Mouse (Mus musculus) natural killer cell, adult 2 months (primary cell): ENCODE results near the gene Rxfp2.
A peak's percentile ranks its signal among the peaks of the same experiment; 100 is the strongest.

Experiments used
- DNase-seq, 2 experiments: peaks; one replicate each; pipeline ENCODE4 v3.0.0; 2022; ENCODE audit warnings: low spot score in 2 of 2

Gene Rxfp2

DNA sequence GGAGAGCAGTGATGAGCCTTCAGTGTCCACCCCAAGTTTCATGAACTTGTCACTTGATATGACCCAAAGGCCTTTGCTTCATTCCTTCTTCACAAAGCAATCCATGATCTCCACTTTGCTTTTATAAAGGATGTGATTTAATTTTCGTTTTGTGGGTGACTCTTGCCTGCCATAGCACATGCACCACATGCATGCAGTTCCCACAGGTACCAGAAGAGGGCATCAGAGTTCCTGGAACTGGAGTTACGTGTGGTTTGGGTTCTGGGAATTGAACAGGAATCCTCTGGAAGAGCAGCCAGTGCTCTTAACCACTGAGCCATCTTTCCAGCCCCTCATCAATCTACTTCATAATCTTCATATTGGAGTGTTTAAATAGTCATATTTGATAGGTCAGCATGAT lies 26.1 kb downstream of the Rxfp2 start:
- DNase-seq, result no peak

- no peak for DNase-seq
These were observed 28.0 kb downstream of the Rxfp2 start for GRCm38 (mm10) chr5:150046438-150046837.

DNA sequence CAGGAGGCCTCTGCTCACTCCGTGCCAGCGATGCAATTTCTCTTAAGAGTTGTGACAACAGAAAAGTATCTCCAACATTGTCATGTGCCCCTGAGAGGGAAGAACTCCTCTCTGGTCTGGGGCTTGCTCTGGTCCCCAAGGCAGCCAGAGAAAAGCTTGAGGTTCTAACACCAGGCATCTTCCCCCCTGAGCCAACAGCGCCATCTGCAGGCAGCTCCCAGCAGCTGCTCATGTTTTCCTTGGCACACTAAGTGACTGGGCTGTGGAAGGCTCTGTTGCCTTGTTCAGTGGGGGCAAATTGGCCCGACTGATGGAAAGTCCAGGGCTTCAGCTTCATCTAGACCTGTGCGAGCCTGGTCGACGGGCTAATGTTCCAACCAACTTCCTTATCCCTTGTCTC lies 31.5 kb downstream of the Rxfp2 start:
- DNase-seq, result no peak

DNA sequence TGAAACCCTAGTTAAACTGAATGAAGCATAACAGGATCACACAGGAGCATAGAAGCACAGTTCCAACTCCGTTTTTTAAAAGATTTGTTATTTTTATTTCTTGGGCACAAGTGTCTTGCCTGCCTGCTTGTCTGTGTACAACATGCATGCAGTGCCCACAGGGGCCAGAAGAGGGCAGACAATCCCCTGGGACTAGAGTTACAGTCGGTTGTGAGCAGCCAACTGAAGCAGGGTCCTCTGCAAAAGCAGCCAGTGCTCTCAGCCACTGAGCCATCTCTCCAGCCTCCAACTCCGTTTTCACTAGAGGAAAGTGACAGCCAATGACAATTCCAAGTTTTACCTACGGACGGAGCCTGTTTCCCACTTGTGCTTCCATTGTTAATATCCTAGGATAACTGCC lies 33.4 kb downstream of the Rxfp2 start:
- peak in 1 of 2 experiments; percentile 7 for DNase-seq

DNA sequence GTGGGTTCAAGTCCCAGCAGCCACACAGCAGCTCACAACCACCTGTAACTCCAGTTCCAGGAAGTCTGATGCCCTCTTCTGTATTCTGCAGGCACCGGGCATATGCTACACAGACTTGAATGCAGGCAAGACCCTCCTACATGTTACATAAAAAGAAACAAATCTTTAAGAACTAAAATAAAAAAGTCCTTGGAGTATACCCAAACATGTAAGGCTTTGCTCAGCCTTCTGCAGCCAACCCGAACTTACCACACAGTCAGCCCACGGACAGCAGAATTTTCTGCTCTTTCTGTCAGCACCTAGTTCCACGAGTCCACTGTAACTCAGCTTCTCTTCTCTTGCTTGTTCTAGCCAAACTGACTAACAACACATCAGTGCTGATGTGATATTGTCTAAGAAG lies 34.8 kb downstream of the Rxfp2 start:
- no peak for DNase-seq

GRCm38 (mm10) chr5:150053956-150054355 lies 35.5 kb downstream of the Rxfp2 start:
- no peak for DNase-seq

GRCm38 (mm10) chr5:150055322-150055721 lies 36.8 kb downstream of the Rxfp2 start:
- no peak for DNase-seq

- no peak for DNase-seq
These were observed 37.6 kb downstream of the Rxfp2 start for GRCm38 (mm10) chr5:150056056-150056455.

DNA sequence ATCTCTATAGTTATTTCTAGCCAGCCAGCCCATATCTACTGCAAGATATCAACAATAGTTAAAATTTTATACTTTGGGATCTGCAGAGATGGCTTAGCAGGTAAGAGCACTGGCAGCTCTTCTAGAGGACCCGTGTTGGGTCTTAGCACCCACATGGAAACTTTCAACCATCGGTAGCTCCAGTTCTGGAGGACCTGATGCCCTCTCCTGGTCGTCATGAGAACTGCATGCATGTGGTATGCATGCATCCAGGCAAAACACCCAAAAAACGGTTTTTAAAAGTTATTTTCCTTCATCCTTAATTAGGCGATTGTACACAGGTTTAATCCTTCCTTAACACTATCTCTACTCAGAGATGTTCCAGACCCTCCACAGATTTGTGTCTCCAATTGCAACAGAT lies 40.4 kb downstream of the Rxfp2 start:
- no peak for DNase-seq

DNA sequence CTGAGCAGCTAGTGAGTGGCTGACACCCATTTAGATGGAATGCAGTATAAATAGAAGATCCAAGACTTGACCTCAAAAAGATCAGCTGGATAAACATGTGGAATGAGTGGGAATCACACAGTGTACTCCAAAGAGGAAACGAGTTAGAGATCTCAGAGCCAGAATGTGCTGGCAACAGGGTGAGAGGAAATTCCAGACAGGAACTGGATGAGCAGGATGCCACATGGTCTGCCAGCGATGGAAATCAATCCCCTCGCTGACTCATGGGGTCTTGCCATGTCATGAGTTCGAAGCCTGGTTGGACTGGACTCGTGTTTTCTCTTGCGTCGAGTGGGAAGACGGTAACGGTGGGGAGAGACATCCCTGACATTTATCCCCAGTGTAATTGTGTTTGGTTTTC lies 41.0 kb downstream of the Rxfp2 start:
- DNase-seq, result no peak

- no peak for DNase-seq
These were observed 42.6 kb downstream of the Rxfp2 start for GRCm38 (mm10) chr5:150061086-150061485.

GRCm38 (mm10) chr5:150064286-150064685 lies 45.8 kb downstream of the Rxfp2 start:
- DNase-seq, result no peak

DNA sequence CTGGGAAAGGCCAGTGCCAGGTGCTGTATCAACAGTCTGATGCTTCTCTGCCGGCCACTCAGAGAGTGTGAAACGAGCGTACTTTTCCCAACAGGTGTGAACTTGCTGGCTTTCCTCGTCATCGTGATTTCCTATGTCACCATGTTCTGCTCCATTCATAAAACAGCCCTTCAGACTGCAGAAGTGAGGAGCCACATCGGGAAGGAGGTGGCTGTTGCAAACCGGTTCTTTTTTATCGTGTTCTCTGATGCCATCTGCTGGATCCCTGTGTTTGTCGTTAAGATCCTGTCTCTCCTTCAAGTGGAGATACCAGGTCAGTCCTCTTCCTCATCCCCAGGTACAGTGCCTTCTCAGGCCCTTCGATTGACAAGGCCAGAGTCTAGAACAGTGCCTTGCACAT lies 51.6 kb downstream of the Rxfp2 start:
- DNase-seq, result no peak

- no peak for DNase-seq
These were observed 53.3 kb downstream of the Rxfp2 start for GRCm38 (mm10) chr5:150071738-150072137.

GRCm38 (mm10) chr5:150079866-150080797 lies 61.7 kb downstream of the Rxfp2 start:
- no peak for DNase-seq

- no peak for DNase-seq
These were observed 64.2 kb downstream of the Rxfp2 start for GRCm38 (mm10) chr5:150082696-150083095.

- DNase-seq, result no peak
These were observed 64.7 kb downstream of the Rxfp2 start for GRCm38 (mm10) chr5:150083190-150083589.

DNA sequence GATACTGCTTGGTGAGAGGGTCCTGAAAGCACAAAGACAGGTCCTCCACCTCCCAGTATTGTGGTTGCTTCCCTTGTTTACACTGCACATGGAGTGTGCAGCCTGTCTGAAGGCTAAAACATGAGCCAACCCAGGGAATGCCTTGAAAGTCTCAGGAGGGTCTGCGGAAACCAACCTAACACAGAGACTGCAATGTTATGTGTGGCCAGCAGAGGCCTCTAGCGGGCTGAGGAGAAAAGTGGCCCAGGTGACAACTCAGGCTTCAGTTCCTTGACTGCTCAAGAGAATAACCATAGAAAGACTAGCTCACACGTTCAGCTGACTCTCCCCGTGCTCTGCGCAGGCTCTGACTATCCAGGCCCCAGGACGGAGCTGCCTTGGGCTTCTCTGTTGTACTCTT lies 79.1 kb downstream of the Rxfp2 start:
- peak; percentile 13 to 37 for DNase-seq

- DNase-seq, result no peak
These were observed 80.3 kb downstream of the Rxfp2 start for GRCm38 (mm10) chr5:150098754-150099153.

- DNase-seq, result no peak
These were observed 83.3 kb downstream of the Rxfp2 start for GRCm38 (mm10) chr5:150101789-150102188.

DNA sequence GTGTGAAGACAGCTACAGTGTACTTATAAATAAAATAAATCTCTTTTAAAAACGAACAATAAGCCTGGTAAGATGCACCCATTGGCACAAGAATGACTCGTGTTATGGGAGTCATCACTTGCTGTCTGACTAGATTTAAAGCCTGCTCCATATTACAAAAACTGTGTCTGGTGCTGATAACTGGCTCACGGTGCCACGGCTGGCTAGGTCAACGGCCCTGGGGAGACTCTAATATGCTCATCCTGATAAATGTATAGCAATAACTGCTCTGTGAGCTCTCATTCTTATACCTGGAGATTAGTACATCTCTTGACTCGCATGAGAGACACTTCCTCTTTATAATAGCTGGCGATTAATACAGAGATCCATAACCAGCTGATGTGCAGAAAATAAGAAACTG lies 87.9 kb downstream of the Rxfp2 start:
- DNase-seq, result no peak

- DNase-seq, result no peak
These were observed 92.8 kb downstream of the Rxfp2 start for GRCm38 (mm10) chr5:150111236-150111635.

GRCm38 (mm10) chr5:150114007-150114406 lies 95.5 kb downstream of the Rxfp2 start:
- peak in 1 of 2 experiments; percentile 39 for DNase-seq

GRCm38 (mm10) chr5:150114778-150115177 lies 96.3 kb downstream of the Rxfp2 start:
- no peak for DNase-seq
